ENCODE assay signal across 9 mouse cellular contexts in genomic region chr13:71375909-71376606, GRCm38 (mm10).
DNase-seq lines count a peak whose midpoint lies in the region; ATAC-seq lines count a peak whose summit lies in the region.
"Had no signal": no experiment of that assay in that cellular context is flagged by ENCODE, and none has a peak within 500 bp of the region (broad histone marks: within the 10 kb centered on the region; RNA-seq: fewer than 3 reads in every experiment).

No protein-coding gene starts in this region.

- H3K4me2 ChIP-seq in forebrain, embryonic 14.5 days (ENCODE audit: low read length), result no peak overlapping the region
- no peak overlapping the region for H3K4me2 ChIP-seq in forebrain, embryonic 12.5 days
- H3K4me2 ChIP-seq: limb, embryonic 12.5 days had no signal

- H3K36me3 ChIP-seq in forebrain, embryonic 14.5 days (ENCODE audit: control insufficient read depth, insufficient read depth, low read length), result no peaks in the 10 kb centered on the region
- no peaks in the 10 kb centered on the region for H3K36me3 ChIP-seq in forebrain, embryonic 12.5 days (replicated peaks)
- H3K36me3 ChIP-seq: limb, embryonic 12.5 days had no signal

- no peak overlapping the region for H3K4me3 ChIP-seq in forebrain, embryonic 14.5 days (ENCODE audit: low read depth, low read length)
- no peak overlapping the region for H3K4me3 ChIP-seq in forebrain, embryonic 12.5 days (replicated peaks)
- H3K4me3 ChIP-seq: limb, embryonic 12.5 days had no signal

- no peak overlapping the region for H3K9ac ChIP-seq in forebrain, embryonic 14.5 days (ENCODE audit: low read length)
- no peak overlapping the region for H3K9ac ChIP-seq in forebrain, embryonic 12.5 days
- H3K9ac ChIP-seq: limb, embryonic 12.5 days had no signal

- H3K4me1 ChIP-seq in forebrain, embryonic 14.5 days (ENCODE audit: control insufficient read depth, insufficient read depth, low read length), result peaks cover 3% of the 10 kb centered on the region; the same call in 1 of the 2 replicates
- peaks cover 11% of the 10 kb centered on the region; the same call in 1 of the 2 replicates for H3K4me1 ChIP-seq in forebrain, embryonic 12.5 days

- no peaks in the 10 kb centered on the region for H3K27me3 ChIP-seq in forebrain, embryonic 14.5 days (replicated peaks; ENCODE audit: control insufficient read depth, insufficient read depth, low read length)
- H3K27me3 ChIP-seq in forebrain, embryonic 12.5 days, result peaks cover 9% of the 10 kb centered on the region
- H3K27me3 ChIP-seq: limb, embryonic 12.5 days had no signal

- ATAC-seq in forebrain, embryonic 14.5 days, result peak; percentile 48; the same call in 1 of the 2 replicates
- ATAC-seq in forebrain, embryonic 12.5 days (ENCODE audit: low FRiP score), result no peak

- 29% methylated on average over 9 of the region's 9 CpGs for WGBS in forebrain, embryonic 14.5 days
- 56% methylated on average over 9 of the region's 9 CpGs for WGBS in forebrain, embryonic 12.5 days

- intact Hi-C loops in heart, postnatal 36 days (cut with DNase I), result no loop called here

- DNase-seq in forebrain, embryonic 14.5 days (ENCODE audit: low spot score), result peak; percentile 66
- peak; percentile 12 to 40 for DNase-seq in urinary bladder, postnatal 36 days (ENCODE audit: low spot score in 2 of 2)
- no peak for DNase-seq in urinary bladder, adult 2 months (ENCODE audit: low spot score)
- DNase-seq in heart, postnatal 36 days, result peak; percentile 41 to 46
- DNase-seq in lung, postnatal 36 days, result peak; percentile 62
- no peak for DNase-seq in testis, postnatal 10 days (ENCODE audit: low spot score)
- DNase-seq in thymus, postnatal 10 days (ENCODE audit: low spot score in 2 of 2), result no peak

- no peak overlapping the region for H3K27ac ChIP-seq in forebrain, embryonic 14.5 days (ENCODE audit: low read depth, low read length)
- H3K27ac ChIP-seq in forebrain, embryonic 12.5 days, result no peak overlapping the region
- H3K27ac ChIP-seq: limb, embryonic 12.5 days had no signal

- no peaks in the 10 kb centered on the region for H3K9me3 ChIP-seq in forebrain, embryonic 14.5 days (replicated peaks; ENCODE audit: control insufficient read depth, low read length)
- no peaks in the 10 kb centered on the region for H3K9me3 ChIP-seq in forebrain, embryonic 12.5 days
- H3K9me3 ChIP-seq: limb, embryonic 12.5 days had no signal

Comparison
In these comparisons a context has a peak if more than half of its experiments do, and no peak if none do; other contexts are left out.
1. DNase-seq: peak in forebrain, embryonic 14.5 days (single experiment), urinary bladder, postnatal 36 days (2 of 2), heart, postnatal 36 days (2 of 2) and lung, postnatal 36 days (single experiment); none in urinary bladder, adult 2 months (single experiment), testis, postnatal 10 days (single experiment) and thymus, postnatal 10 days (0 of 2).